Mouse (Mus musculus) monocyte, adult 5-6 weeks (primary cell): ENCODE results near the gene Gm5483. TPM values are rescaled to one million over a fixed set of nuclear protein-coding genes. Genes with fewer than 3 reads are reported as not detected.
"Not testable (repeated sequence)": the region's sequence is repeated elsewhere in the genome, so short reads cannot be mapped to it uniquely, and the experiment has no call there.

Experiments used
- ATAC-seq: fragments of 153-309, 156-312 bp; replicated peaks from 2 replicates; pipeline ENCODE4 v1.8.0; 2017; ENCODE audit warnings: mild to moderate bottlenecking; ENCODE audit not compliant: low TSS enrichment, insufficient number of reproducible peaks, severe bottlenecking, poor library complexity, low FRiP score
- total RNA-seq: library from RNA; stranded (forward); fragments of 200-1000, 200-491, 200-594 nt; gene quantifications from 3 replicates; pipeline ENCODE4 v1.2.3, GENCODE M21; 2017

Gm5483 gene
- total RNA-seq: not detected in 3 replicates

DNA sequence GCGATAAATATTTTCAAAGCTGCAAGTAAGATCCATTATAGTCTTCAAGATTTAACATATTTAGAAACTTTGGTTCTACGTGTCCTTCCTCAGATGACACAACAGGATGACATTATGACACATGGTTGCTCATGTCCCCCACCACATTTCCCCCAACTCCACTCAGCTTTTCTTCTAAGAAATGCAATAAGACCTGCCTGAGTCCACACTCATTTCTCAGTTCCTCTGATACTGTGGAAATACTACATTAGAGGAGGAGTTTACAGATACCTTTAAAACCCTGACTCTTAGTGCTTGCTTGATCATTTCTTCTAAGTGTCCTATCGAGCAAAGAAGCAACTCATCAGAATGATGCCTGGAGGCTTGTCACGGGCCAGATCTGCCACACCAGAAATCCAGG lies at the start of gene Gm5483:
Gene Gm5483, plus strand, starts transcription at position 301 of the 400 bp plus-strand sequence.
- not testable (repeated sequence) for ATAC-seq

DNA sequence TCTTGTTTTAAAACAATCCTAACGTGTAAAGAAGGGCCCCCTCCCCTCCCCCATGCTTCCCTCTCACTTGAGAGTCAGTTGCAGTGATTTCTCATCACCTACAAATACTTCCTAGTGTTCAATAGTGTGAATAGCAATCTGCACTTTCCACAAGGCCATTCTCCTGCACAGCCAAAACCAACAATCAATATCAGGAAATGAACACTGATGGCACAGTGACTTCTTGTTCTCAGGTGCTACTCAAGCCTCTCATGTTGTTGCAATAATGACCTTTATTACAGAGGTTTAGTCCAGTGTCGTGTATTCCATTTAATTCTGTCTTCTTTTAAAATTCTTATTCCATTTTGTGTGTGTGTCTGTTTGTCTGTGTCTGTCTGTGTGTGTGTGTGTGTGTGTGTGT lies 45.8 kb upstream of the Gm5483 start:
- ATAC-seq: no peak

DNA sequence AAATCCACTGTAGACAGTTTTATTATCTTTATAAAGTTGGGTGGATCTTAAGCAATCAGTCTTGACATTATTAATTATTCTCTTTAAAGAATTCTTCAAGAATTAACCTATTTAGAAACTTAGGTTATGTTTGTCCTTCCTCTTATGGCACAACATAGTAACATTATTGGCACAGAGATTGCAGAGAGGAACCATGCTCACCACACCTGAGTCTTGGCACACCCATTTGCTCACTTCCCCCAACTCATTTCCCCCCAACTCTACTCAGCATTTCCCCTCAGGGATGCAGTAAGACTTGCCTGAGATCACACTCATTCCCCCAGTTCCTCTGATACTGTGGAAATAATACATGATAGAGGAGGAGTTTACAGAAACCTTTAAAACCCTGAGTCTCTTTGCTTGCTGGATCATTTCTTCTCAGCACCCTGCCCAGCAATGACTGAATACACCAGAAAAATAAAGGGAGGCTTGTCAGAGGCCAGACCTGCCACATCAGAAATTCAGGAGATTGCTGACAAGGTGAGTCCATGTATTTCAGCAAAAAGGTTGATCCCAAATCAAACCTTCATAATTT lies 27.5 kb upstream of the Gm5483 start, which contains the start of gene Stfa2l1:
Gene Stfa2l1, plus strand, starts transcription at position 410 of the 574 bp plus-strand sequence.
- ATAC-seq: no peak

DNA sequence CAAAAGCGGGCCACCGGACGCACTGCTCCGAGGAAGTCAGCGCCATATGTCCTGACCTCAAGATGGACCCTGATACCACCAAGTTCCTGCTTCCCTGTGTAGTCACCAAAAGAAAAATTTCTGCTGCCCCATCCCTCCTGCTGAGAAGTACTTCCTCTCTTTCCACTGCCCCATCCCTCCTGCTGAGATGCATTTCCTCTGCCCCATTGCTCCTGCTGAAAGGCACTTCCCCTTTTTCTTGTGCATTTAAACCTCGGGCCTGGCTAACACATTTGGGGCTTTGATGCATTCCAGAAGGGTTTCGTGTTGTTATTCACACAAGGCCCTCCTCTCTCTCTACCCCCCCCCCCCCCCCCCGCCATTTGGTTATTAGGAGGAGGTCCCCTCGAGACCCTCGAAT lies 16.2 kb upstream of the Gm5483 start:
- ATAC-seq: not testable (repeated sequence)

DNA sequence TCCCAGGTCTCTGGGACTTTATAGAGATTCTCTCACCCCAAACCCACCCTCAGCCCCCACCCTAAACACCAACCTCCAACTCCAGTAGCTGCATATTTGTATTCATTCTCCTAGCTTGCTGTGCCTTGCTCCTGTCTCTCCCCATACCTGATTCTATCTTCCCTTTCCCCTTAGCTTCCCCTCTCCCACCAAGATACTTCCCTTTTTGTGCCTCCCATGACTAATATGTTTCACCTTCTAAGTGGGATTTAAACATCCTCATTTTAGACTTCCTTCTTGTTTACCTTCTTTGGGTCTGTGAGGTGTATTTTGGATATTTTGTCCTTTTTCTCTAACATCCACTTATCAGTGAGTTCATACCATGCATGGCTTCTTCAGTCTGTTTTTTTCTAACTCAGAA lies 7.9 kb upstream of the Gm5483 start:
- ATAC-seq: no peak

DNA sequence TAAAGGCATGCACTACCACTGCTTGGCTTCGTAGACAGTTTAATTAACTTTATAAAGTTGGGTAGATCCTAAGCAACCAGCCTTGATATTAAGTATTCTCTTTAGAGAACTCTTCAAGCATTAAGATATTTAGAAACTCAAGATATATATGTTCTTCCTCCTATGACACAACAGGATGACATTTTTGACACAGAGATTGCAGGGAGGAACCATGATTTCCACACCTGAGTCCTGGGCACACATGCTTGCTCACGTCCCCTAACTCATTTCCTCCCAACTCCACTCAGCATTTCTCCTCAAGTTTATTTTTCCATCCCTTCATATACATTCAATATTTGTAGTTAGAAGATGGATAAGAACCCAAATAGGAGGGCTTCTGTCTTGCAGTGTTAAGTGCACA lies 4.1 kb upstream of the Gm5483 start:
- ATAC-seq: no peak

DNA sequence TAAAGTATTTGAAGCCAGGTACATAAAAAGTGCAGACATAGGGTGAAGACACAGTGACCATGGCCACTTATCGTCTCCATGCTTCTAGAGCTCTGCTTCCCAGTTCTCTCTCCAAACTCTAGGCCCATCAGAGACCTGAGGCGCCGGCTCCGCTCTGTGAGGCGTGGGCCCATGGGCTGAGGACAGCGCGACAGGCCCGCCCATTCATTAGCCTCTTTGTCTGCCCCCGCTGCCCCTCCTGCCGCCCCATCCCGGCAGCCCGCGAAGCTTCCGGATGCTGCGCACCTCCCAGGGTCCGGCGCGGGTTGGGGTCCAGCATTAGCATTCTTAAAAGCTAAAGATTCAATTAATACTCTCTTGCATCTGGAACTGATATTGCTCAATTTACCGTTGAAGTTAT lies 15.2 kb downstream of the Gm5483 start:
- no peak for ATAC-seq

DNA sequence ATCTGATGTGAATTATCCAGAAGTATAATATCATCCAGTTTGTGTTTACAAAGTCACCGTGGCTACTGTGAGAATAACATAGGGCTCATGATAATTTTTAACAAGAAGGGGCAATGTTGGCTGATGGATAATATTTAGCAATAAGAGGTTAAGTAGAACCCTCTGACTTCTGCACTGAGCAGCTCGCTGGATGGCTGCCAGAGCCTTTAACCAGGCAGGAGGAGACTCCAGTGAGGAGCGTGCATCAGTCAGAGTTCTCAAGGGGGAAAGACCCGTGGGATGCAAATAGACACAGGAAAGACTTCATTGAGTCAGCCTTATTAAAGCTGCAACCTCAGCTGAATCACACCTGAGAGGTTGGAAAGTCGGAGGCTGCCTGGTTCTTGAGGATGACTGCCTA lies 19.8 kb downstream of the Gm5483 start:
- ATAC-seq: no peak

DNA sequence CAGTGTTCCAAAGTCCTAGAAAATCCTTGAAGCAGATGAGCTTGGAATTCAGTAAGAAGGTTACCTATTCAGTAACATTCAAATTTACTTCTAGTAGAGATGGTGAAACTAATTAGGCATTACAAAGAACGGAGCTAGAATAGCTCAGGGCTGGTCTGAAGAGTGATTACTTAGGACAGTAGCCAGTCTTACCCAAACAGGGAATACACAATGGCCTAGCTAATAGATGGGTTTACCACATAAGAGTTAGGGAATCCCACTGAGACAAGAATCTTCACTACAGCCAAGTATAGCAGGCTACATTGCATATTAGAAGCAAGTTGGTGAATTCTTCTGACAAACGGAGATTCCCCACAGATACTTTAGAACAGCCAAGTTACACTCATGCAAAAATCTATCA lies 21.7 kb downstream of the Gm5483 start:
- ATAC-seq: not testable (repeated sequence)

DNA sequence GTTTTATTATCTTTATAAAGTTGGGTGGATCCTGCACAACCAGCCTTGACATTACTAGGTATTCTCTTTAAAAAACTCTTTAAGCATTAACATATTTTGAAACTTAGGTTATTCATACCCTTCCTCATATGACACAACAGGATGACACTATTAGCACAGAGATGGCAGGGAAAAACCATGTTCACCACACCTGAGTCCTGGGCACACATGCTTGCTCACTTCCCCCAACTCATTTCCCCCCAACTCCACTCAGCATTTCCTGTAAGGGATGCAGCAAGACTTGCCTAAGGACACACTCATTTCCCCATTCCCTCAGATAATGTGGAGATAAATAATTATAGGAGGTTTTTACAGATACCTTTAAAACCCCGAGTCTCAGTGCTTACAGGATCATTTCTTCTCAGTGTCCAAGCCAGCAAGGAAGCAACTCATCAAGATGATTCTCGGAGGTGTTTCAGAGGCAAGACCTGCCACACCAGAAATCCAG lies 26.0 kb downstream of the Gm5483 start, which contains the start of gene Gm5416:
Gene Gm5416, plus strand, starts transcription at position 437 of the 487 bp plus-strand sequence.
- ATAC-seq: no peak

DNA sequence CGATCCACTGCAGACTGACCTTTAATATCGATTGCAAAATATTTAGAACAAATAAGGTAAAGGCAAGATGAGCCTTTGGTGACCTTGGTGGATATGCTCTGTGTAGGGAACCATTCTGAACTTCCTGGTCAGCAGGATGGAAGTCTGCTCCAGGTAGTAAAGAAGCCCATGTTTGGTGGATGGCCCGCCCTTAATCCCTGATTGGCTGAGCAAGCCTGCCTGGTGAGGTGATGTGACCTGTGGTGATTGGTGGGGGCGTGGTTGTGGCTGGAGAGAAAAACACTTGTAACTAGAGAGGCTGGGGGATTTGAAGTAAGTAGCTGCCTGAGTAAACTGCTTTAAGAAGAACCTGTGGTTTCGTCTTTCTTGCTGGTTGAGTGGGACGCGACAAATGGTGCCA lies 37.2 kb downstream of the Gm5483 start, which contains the start of gene 2010005H15Rik:
Gene 2010005H15Rik, plus strand, starts transcription at position 301 of the 400 bp plus-strand sequence.
- ATAC-seq: not testable (repeated sequence)

Other genes with a start within 250 kb of the Gm5483 start
- gene Parp9, start 245.7 kb upstream of the Gm5483 start, total RNA-seq: 69.9 to 79.8 TPM (median 70.6 TPM) in 3 replicates
- gene Dtx3l, start 245.1 kb upstream of the Gm5483 start, total RNA-seq: 29.2 to 67.2 TPM (median 45.3 TPM) in 3 replicates
- gene Kpna1, start 205.5 kb upstream of the Gm5483 start, total RNA-seq: 68.3 to 93.7 TPM (median 75.3 TPM) in 3 replicates
- gene Wdr5b, start 143.0 kb upstream of the Gm5483 start, total RNA-seq: 10.3 to 16.4 TPM (median 12.5 TPM) in 3 replicates
- gene Fam162a, start 112.6 kb upstream of the Gm5483 start, total RNA-seq: 29.4 to 38.9 TPM (median 36.2 TPM) in 3 replicates
- gene Ccdc58, start 112.5 kb upstream of the Gm5483 start, total RNA-seq: 16.8 to 45.5 TPM (median 24.5 TPM) in 3 replicates
- gene Csta1, start 53.0 kb upstream of the Gm5483 start, total RNA-seq: not detected in 3 replicates
- gene Stfa2l1, start 27.4 kb upstream of the Gm5483 start, total RNA-seq: not detected in 3 replicates
- gene Gm5416, start 26.2 kb downstream of the Gm5483 start, total RNA-seq: not detected in 3 replicates
- not detected in 3 replicates for gene 2010005H15Rik, start 37.3 kb downstream of the Gm5483 start, total RNA-seq
- gene Stfa1, start 92.7 kb downstream of the Gm5483 start, total RNA-seq: not detected in 3 replicates
- gene BC117090, start 150.1 kb downstream of the Gm5483 start, total RNA-seq: not detected in 3 replicates
- not detected in 3 replicates for gene BC100530, start 183.5 kb downstream of the Gm5483 start, total RNA-seq
- not detected in 3 replicates for gene Stfa2, start 224.2 kb downstream of the Gm5483 start, total RNA-seq